Mouse (Mus musculus): ENCODE measurements at regions not wholly inside any gene's neighbourhood (a gene's known extent, or its start where the extent isn't known, plus 50 kb on each side); places are given as distances from the start of the nearest gene placed in this dataset.

DNA sequence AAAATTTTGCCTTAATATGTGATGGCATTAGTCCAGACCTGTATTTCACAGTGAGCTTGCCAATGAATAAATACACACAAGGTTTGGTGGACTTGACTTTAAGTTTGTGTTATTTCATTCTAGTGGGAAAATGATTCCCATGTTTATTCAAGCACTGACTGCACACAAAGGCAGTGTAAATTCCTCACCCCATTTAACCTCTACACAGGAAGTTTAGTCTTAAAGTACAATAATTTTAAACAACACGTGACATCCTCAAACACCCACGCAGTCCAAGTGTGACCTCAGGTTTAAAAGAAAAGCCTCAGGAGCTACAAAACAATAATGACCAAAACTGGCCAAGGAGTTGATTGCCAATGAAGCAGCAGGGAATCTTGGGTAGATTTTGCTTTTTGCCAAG, 219.4 kb downstream of the Lurap1l start:
- TF ChIP-seq CTCF (IDR thresholded peaks at IDR 0.05; ENCODE audit: low read depth) = no peak
- TF ChIP-seq EP300 (optimal IDR thresholded peaks at IDR 0.05) = no peak

Measured in stomach, postnatal 0 days (tissue).